Mouse (Mus musculus) lung, embryonic 16.5 days (tissue): Measurements from ENCODE around the gene Meis1. TPM values are rescaled to one million over a fixed set of nuclear protein-coding genes. Genes with fewer than 3 reads are reported as not detected.

Experiments used
- ATAC-seq: fragments of 200-750 bp; cut with Nextera tagmentation; 2 replicates; pipeline ENCODE4 v1.8.0; 2017; ENCODE audit warnings: low read depth, mild to moderate bottlenecking, moderate library complexity
- H3K27ac ChIP-seq: fragments of 300-500 bp; sonication (generic); 2 replicates; pipeline ENCODE4 v1.5.1; 2014; ENCODE audit warnings: mild to moderate bottlenecking, control low read depth, low read length
- H3K27me3 ChIP-seq: fragments of 300-500 bp; sonication (generic); 2 replicates; pipeline ENCODE4 v1.6.1; 2014; ENCODE audit warnings: low read depth, low read length, mixed read lengths; ENCODE audit not compliant: control insufficient read depth, insufficient read depth
- H3K36me3 ChIP-seq: fragments of 300-500 bp; sonication (generic); 2 replicates; pipeline ENCODE4 v1.6.1; 2014; ENCODE audit warnings: low read length; ENCODE audit not compliant: control insufficient read depth, insufficient read depth
- H3K4me1 ChIP-seq: fragments of 300-500 bp; sonication (generic); replicated peaks from 2 replicates; pipeline ENCODE4 v1.6.1; 2014; ENCODE audit warnings: low read length, mixed read lengths; ENCODE audit not compliant: control insufficient read depth, insufficient read depth
- H3K4me2 ChIP-seq: fragments of 300-500 bp; sonication (generic); 2 replicates; pipeline ENCODE4 v1.6.1; 2014; ENCODE audit warnings: low read depth, low read length, control low read depth
- H3K4me3 ChIP-seq: fragments of 300-500 bp; sonication (generic); 2 replicates; pipeline ENCODE4 v1.5.1; 2014; ENCODE audit warnings: mild to moderate bottlenecking, low read length, control low read depth
- H3K9ac ChIP-seq: fragments of 300-500 bp; sonication (generic); 2 replicates; pipeline ENCODE4 v1.6.1; 2014; ENCODE audit warnings: low read length, control low read depth
- H3K9me3 ChIP-seq: fragments of 300-500 bp; sonication (generic); 2 replicates; pipeline ENCODE4 v1.6.1; 2016; ENCODE audit warnings: low read length; ENCODE audit not compliant: control insufficient read depth
- whole genome bisulfite sequencing: fragments of 180-500 bp; shearing (Covaris S2); extraction: QIAGEN DNeasy Blood & Tissue Kit; methylation state at CpG from one replicate; pipeline ENCODE4 v1.1.7; 2014; 5-methylcytosine and 5-hydroxymethylcytosine counted together
- polyA plus RNA-seq: library from polyadenylated mRNA; unstranded; fragments of >200 nt; fragmentation: Nextera tagmentation; extraction: Ambion mirVana; gene quantifications from 2 replicates; pipeline ENCODE4 v1.2.1, GENCODE M21; 2015

Gene Meis1
- polyA plus RNA-seq, 1 experiment from 2014 or later = 99.9 TPM

- WGBS = 9% methylated on average over 1 of the region's 1 CpGs
Observed at GRCm38 (mm10) chr11:18927351-18927750, 91.4 kb downstream of the Meis1 start.

GRCm38 (mm10) chr11:18926798-18927197 is 92.0 kb downstream of the Meis1 start:
- 41% methylated on average over 2 of the region's 2 CpGs for WGBS
- Histone ChIP-seq H3K9me3 (no peaks in the 10 kb centered on the region), H3K27me3 (no peaks in the 10 kb centered on the region), H3K4me2 (no peak overlapping the region), H3K9ac (no peak overlapping the region), H3K4me3 (no peak overlapping the region), H3K4me1 (peaks cover 8% of the 10 kb centered on the region; the same call in 1 of the 2 replicates), H3K36me3 (0 out of 2 replicates have a peak, but pooled peaks cover 2% of the 10 kb centered on the region), H3K27ac (no peak overlapping the region)
- no peak for ATAC-seq

More at GRCm38 (mm10) chr11:18927351-18927750, 91.4 kb downstream of the Meis1 start:
- Histone ChIP-seq H3K4me1 (peaks cover 8% of the 10 kb centered on the region; the same call in 1 of the 2 replicates), H3K9ac (no peak overlapping the region), H3K27me3 (no peaks in the 10 kb centered on the region), H3K36me3 (0 out of 2 replicates have a peak, but pooled peaks cover 2% of the 10 kb centered on the region), H3K9me3 (no peaks in the 10 kb centered on the region), H3K4me2 (no peak overlapping the region), H3K27ac (no peak overlapping the region), H3K4me3 (no peak overlapping the region)
- ATAC-seq = peak; percentile 66

- H3K4me1 ChIP-seq = peaks cover 3% of the 10 kb centered on the region; the same call in 1 of the 2 replicates
- 55% methylated on average over 2 of the region's 2 CpGs for WGBS
- no peak overlapping the region for H3K27ac ChIP-seq
- 0 out of 2 replicates have a peak, but pooled peaks cover 2% of the 10 kb centered on the region for H3K36me3 ChIP-seq
- no peak overlapping the region for H3K4me3 ChIP-seq
- no peaks in the 10 kb centered on the region for H3K9me3 ChIP-seq
- H3K4me2 ChIP-seq = no peak overlapping the region
- H3K9ac ChIP-seq = no peak overlapping the region
- H3K27me3 ChIP-seq = no peaks in the 10 kb centered on the region
- no peak for ATAC-seq
Observed at GRCm38 (mm10) chr11:18924583-18925334, 94.0 kb downstream of the Meis1 start.

- Histone ChIP-seq H3K4me3 (no peak overlapping the region), H3K9me3 (no peaks in the 10 kb centered on the region), H3K4me1 (peaks cover 3% of the 10 kb centered on the region; the same call in 1 of the 2 replicates), H3K27me3 (no peaks in the 10 kb centered on the region), H3K9ac (no peak overlapping the region), H3K27ac (no peak overlapping the region), H3K36me3 (0 out of 2 replicates have a peak, but pooled peaks cover 2% of the 10 kb centered on the region), H3K4me2 (no peak overlapping the region)
- 74% methylated on average over 5 of the region's 5 CpGs for WGBS
- ATAC-seq = no peak
Observed at GRCm38 (mm10) chr11:18923274-18923673, 95.5 kb downstream of the Meis1 start.

GRCm38 (mm10) chr11:18920651-18921050 is 98.1 kb downstream of the Meis1 start:
- H3K4me3 ChIP-seq = no peak overlapping the region

GRCm38 (mm10) chr11:18919162-18919762 is 99.5 kb downstream of the Meis1 start:
- no peaks in the 10 kb centered on the region for H3K9me3 ChIP-seq
- no peaks in the 10 kb centered on the region for H3K27me3 ChIP-seq
- H3K4me3 ChIP-seq = no peak overlapping the region
- 57% methylated on average over 3 of the region's 3 CpGs for WGBS
- no peak overlapping the region for H3K27ac ChIP-seq
- no peaks in the 10 kb centered on the region for H3K4me1 ChIP-seq
- ATAC-seq = no peak
- no peak overlapping the region for H3K9ac ChIP-seq
- 0 out of 2 replicates have a peak, but pooled peaks cover 2% of the 10 kb centered on the region for H3K36me3 ChIP-seq
- H3K4me2 ChIP-seq = no peak overlapping the region

More at GRCm38 (mm10) chr11:18920651-18921050, 98.1 kb downstream of the Meis1 start:
- no peak overlapping the region for H3K4me2 ChIP-seq
- no peaks in the 10 kb centered on the region for H3K9me3 ChIP-seq
- no peak overlapping the region for H3K27ac ChIP-seq
- H3K36me3 ChIP-seq = 0 out of 2 replicates have a peak, but pooled peaks cover 2% of the 10 kb centered on the region
- H3K9ac ChIP-seq = no peak overlapping the region
- no peak for ATAC-seq
- H3K4me1 ChIP-seq = no peaks in the 10 kb centered on the region
- 77% methylated on average over 3 of the region's 3 CpGs for WGBS
- H3K27me3 ChIP-seq = no peaks in the 10 kb centered on the region

- no peaks in the 10 kb centered on the region for H3K9me3 ChIP-seq
- no peak overlapping the region for H3K4me3 ChIP-seq
- H3K27me3 ChIP-seq = no peaks in the 10 kb centered on the region
- no peak for ATAC-seq
- H3K9ac ChIP-seq = no peak overlapping the region
- no peak overlapping the region for H3K27ac ChIP-seq
- WGBS = 83% methylated on average over 5 of the region's 5 CpGs
- H3K4me2 ChIP-seq = no peak overlapping the region
- H3K36me3 ChIP-seq = no peaks in the 10 kb centered on the region
- H3K4me1 ChIP-seq = 0 out of 2 replicates have a peak, but pooled peaks cover 2% of the 10 kb centered on the region
Observed at GRCm38 (mm10) chr11:18917887-18918286, 100.9 kb downstream of the Meis1 start.

GRCm38 (mm10) chr11:18913251-18913650 is 105.5 kb downstream of the Meis1 start:
- no peak overlapping the region for H3K4me3 ChIP-seq
- no peaks in the 10 kb centered on the region for H3K27me3 ChIP-seq
- WGBS = 69% methylated on average over 1 of the region's 1 CpGs
- H3K36me3 ChIP-seq = no peaks in the 10 kb centered on the region
- no peaks in the 10 kb centered on the region for H3K9me3 ChIP-seq
- no peak overlapping the region for H3K4me2 ChIP-seq
- no peak overlapping the region for H3K27ac ChIP-seq
- H3K4me1 ChIP-seq = 0 out of 2 replicates have a peak, but pooled peaks cover 2% of the 10 kb centered on the region
- no peak for ATAC-seq
- H3K9ac ChIP-seq = no peak overlapping the region

- Histone ChIP-seq H3K4me2 (no peak overlapping the region), H3K27ac (no peak overlapping the region), H3K27me3 (no peaks in the 10 kb centered on the region), H3K4me1 (0 out of 2 replicates have a peak, but pooled peaks cover 2% of the 10 kb centered on the region), H3K36me3 (no peaks in the 10 kb centered on the region), H3K4me3 (no peak overlapping the region), H3K9ac (no peak overlapping the region), H3K9me3 (no peaks in the 10 kb centered on the region)
- no peak for ATAC-seq
- WGBS = 58% methylated on average over 6 of the region's 6 CpGs
Observed at GRCm38 (mm10) chr11:18912311-18913019, 106.3 kb downstream of the Meis1 start.
